Mouse (Mus musculus): ENCODE data around the gene Elmo3.

Gene Elmo3

DNA sequence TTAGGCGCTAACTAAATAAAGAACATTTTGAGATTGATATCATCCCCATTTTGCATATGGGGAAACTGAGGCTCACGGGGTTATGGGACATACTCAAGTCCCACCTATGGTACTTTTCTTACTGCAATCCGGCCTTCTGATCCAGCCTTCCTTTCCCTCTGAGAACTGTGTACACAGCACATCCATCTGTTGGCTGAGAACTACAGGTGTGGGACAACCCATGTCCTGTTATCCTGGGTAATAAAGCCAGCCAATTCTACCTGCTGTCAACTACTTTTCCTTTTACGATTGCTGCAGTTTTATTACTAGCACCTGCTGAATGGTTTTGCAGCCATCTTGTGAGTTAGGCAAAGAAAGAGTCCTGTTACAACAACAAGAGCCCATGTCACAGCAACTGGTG is 49.1 kb downstream of the Elmo3 start:
- no peak for DNase-seq (ENCODE audit: low read depth, low spot score)

GRCm38 (mm10) chr8:105355179-105356024 is 50.0 kb downstream of the Elmo3 start:
- peak; percentile 89 for DNase-seq (ENCODE audit: low read depth, low spot score)

DNA sequence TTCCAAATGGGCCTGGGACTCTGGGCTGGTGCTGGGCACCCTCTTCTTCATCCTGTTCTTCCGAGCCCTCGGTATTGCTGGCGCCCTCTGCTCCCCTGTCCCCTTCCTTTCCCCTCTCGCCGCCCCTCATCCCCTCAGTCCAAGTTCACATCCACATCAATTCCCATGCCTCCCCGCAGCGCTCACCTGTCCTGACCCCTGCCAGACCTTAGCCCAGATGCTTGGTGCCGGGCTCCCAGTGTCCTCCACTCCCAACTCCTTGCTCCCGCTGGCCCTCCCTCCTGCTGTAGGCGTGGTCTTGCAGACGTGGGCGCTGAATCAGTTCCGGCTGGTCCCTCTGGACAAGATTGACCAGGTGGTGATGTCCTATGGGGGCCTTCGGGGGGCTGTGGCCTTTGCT is 51.3 kb downstream of the Elmo3 start:
- DNase-seq (ENCODE audit: low read depth, low spot score) = no peak

DNA sequence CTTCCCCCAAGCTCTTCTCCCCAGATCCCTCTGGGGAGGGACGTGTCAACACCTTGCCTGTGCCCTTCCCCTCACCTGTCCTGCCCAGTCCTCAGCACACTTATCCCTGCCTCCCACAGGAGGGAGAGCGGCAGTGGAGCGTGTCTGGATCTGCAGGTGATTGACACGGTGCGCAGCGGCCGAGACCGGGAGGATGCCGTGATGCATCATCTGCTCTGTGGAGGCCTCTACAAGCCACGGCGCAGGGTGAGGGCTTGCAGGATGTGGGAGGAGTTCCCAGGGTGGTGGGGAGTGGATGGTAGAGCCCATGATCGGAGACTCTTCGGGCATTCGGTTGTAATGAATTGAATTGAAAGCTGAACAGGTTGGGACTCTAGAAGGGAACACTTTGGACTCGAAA is 53.8 kb downstream of the Elmo3 start:
- DNase-seq (ENCODE audit: low read depth, low spot score) = no peak

DNA sequence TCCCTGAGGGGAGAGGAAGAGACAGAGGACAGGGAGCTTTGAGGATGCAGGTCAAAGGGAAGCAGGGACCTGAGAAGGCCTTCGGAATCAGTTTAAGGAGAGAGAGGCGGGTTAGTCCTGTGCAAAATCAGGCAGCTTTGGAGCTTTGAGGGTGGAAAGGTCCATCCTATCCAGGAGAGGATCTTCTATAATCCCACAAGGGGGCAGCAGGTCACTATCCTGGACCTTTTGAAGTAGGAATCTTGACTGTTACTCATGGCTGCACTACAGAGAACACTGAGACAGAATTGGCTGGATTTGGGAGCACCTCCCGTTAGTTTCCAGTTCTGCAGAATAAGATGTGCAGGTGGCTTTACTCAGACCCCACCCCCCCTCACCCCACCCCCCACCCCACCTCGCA is 54.2 kb downstream of the Elmo3 start:
- peak; percentile 82 for DNase-seq (ENCODE audit: low read depth, low spot score)
